Mouse (Mus musculus) c-Kit-positive CD71-positive TER-119-negative erythroid progenitor cells, embryonic 14.5 days (primary cell): ENCODE data around the gene Ufsp1.
"Not testable (repeated sequence)": the region's sequence is repeated elsewhere in the genome, so short reads cannot be mapped to it uniquely, and the experiment has no call there.

ENCODE experiments used
- DNase-seq: peaks from one replicate; pipeline ENCODE4 v3.0.0-alpha.2; 2013; ENCODE audit warnings: low read depth

The Ufsp1 gene

DNA sequence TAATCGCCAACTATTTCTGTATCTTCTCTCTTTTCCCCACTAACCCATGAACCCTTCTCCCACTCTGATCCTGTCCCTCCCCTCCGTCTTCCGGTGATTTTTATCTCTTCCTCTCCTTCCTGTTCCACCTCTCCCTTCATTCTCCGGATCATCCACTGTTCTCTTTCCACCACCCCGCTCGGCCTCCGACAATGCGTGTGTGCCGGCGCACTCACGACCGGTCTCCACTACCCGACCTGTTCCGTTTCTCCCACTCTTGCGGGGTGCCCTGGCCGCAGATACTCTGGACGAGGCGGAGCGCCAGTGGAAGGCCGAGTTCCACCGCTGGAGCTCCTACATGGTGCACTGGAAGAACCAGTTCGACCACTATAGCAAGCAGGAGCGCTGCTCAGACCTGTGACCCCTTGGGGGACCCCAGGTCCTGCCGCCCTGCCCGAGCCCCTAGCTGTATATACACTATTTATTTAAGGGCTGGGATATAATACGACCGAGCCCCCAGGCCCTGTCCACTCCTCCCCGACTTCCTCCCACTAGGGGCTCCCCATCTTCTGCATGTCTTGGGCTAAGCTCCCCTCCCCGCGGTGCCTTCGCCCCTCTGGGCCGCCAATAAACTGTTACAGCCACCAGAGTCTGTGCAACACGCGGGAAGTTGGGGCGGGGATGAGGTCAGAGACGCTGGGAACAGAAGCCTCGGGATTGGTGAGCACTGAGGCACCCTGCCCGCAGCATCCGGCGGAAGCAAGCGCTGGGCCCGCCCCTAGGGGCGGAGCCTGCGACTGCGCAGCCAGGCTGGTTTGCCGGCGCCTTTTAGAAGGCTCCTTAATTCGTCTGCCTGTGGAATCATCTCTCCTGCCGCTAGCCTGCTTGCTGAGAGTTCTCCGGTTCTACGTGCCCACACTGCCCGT lies at the start of gene Ufsp1:
Gene Ufsp1, plus strand, starts transcription at position 791 of the 905 bp plus-strand sequence.
- peak; percentile 89 for DNase-seq

DNA sequence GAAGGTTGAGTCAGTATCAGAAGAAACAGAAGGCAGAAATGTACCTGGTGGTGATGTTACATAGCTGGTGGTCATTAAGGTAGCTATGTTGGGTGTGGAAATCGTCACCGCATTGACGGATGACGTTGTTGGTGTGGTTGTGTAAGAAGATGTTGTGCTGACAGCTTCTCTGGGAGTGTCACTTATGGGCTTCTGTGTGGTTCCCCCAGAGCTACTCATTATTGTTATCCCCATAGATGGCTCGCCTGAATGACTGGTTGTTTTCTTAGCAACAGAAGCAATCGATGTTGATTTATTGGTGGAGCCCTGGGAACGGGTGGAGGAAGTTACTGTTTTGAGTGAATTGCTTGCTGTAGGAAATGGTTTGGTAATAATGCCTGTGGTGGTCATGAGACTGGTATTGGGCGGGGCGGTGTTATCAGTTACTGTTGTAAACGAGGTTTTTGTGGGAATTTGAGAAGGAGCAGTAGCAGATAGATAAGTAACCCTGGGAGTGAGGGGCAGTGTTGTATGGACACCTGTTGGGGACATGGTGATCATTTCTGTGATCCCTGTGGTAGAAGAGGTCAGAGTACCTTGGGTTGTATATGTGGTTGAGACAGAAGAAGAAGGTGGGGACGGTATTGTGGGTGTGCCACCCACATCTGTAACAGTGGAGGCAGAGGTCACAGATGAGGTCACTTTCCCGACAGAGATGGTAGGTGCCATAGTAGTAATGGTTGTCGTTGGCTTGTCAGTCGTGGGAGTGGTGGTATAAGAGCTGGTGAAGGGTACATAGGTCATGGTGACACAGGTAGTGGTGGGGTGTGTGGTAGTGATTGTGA lies 30.3 kb upstream of the Ufsp1 start:
- DNase-seq = no peak

DNA sequence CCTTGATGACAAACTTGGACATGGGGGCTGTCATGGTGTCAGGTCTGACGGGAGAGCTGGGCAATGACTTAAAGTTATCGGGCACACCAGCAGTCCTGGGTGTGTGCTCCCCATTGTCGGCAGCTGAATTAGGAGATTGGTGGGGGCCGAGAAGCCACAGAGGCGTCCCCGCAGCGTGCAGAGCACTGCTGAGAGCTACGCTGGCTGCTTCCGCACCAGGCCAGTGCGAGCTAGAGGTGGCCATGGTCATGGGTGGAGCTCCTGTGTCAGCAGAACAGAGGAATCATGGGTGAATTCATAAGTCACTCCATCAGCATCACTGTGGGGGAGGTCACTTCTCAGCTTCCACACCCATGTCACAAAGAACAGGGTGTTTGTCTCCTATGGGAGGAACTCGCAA lies 29.6 kb upstream of the Ufsp1 start:
- DNase-seq = no peak

DNA sequence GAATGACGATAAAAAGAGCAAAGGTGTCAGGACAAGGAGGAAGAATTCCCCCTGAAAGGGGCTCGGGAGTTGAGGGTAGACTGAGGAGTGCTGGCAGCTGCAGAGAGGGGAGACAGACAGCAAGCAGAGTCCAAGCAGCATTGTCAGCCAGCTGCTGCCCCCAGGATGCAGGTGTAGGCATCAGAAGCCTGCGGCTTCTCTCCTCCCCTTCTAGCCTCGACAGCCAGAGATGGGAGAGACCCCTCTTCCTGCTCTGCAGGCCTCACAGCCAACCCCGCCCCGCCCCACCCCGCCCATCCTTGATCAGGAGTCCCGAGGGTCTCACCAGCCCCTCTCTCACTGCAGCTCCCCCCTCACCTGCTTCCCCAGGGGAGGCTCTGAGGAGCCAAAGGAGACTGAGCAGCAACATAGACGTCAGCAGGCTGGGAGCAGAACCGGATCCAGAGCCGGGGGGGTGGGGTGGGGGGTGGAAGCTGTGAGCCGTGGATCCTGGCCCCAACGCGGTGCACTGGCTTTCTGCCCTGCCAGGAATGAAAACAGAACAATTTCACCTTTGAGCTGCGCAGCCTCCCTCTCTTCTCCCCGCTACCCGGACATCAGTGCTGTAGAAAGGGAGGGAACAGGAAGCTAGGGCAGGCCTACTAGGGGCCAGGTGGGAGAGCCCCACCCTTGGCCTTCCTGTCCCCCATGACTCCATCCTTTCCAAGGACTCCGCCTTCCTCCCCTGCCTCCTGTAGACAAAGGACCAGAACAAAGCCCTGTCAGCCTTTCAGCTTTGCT lies 26.1 kb upstream of the Ufsp1 start:
- no peak for DNase-seq

DNA sequence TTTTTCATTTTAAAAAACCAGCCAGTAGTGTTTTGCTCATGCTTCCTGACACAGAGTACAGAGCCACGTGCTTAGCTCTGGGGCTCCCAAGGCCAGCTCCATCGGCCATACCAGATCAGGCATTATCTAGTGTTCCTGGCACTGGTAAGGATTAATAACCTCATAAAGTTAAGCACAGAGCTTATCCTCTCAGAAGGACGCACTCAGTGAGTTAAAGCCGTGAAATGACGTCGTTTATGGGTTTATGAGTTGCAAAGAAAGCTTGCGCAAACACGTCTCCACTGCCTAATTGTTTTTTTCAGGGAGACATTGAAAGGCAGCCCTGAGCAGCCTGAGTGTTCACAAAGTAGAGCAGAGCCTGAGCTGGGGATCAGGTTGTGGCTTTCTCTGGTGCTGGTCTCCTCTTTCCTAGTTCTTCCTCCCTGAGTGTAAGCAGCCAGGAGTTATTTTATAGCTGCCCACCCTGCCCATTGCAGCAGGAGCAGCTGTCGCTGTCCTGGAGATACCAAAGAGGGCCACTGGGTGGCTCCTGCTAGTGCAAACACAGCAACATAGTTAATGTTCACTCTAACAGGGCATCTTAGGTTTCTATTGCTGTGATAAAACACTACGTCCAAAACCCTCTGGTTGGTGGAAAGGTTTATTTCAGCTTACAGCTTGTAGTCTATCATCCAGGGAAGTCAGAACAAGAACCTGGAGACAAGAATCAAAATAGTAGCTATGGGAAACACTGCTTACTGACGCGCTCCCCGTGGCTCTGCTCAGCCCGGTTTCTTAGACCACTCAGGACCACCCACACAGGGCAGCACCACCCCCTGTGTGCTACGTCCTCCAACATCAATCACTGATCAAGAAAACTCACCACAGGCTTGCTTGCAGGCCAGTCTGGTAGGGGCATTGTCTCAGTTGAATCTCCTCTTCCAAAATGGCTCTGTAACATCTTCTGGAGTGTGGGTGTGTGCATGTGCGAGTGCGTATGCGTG lies 16.8 kb upstream of the Ufsp1 start:
- no peak for DNase-seq

DNA sequence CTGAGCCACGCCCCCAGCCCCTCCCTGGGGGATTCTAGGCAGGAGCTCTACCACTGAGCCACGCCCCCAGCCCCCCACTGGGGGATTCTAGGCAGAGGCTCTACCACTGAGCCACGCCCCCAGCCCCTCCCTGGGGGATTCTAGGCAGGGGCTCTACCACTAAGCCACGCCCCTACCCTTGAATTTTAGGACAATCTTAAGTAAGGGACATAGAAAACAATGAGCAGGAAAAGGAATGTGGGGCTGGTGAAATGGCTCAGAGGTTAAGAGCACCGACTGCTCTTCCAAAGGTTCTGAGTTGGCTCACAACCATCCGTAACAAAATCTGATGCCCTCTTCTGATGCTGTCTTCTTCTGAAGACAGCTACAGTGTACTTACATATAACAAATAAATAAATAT lies 10.0 kb upstream of the Ufsp1 start:
- DNase-seq = not testable (repeated sequence)

DNA sequence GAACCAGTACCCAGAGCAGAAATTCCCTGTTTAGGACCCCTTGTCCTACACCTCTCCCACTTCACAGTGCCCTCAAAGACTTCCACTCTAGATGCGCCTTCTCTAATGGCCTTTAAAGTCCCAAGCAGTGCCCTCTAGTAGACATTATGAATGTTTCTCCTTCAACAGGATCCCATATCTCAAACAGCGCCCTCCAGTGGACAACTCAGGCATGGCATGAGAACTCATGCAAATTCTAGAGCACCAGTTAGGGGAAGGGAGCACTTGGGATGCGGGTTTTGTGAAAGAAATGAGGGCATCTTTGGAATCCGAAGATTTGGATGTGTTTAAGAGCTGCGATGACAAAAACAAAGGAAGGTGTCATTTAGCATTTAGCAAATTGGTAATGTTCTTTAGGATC lies 9.4 kb upstream of the Ufsp1 start:
- peak; percentile 78 for DNase-seq

DNA sequence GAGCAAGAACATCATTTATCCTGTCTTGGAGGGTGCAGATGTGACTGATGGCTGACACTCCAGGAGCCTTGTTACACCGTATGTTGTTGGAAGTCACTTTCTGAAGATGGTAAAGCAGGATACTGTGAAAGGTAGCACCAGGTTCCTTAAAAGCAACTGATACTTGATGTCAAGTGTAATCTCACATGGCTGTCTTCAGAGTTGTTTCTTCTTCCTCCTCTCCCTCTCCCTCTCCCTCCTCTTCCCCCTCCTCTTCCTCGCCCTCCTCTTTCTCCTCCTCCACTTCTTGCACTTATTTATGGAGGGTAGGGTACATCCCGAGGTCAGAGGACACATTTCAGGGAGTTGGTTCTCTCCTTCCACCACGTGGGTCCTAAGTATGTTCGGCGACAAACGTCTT lies 8.4 kb upstream of the Ufsp1 start:
- DNase-seq = no peak

DNA sequence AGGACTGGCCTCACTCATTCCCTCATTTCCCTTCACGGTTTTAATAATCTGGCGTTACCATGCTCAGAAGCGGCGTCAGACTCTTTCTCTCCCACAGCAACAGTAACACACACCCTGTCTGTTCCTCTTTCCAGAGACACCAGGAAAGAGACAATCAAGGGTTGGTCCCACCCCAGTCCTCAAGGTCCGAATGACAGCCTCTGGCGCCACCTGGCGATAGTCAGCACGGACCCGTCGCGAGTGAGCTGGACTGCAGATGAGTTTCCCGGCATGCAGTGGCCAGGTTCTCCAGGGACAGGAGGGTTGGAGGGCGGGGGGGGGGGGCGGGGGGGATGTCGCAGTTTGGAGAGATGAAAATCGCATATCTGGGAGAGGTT lies 7.8 kb upstream of the Ufsp1 start:
- DNase-seq = no peak

DNA sequence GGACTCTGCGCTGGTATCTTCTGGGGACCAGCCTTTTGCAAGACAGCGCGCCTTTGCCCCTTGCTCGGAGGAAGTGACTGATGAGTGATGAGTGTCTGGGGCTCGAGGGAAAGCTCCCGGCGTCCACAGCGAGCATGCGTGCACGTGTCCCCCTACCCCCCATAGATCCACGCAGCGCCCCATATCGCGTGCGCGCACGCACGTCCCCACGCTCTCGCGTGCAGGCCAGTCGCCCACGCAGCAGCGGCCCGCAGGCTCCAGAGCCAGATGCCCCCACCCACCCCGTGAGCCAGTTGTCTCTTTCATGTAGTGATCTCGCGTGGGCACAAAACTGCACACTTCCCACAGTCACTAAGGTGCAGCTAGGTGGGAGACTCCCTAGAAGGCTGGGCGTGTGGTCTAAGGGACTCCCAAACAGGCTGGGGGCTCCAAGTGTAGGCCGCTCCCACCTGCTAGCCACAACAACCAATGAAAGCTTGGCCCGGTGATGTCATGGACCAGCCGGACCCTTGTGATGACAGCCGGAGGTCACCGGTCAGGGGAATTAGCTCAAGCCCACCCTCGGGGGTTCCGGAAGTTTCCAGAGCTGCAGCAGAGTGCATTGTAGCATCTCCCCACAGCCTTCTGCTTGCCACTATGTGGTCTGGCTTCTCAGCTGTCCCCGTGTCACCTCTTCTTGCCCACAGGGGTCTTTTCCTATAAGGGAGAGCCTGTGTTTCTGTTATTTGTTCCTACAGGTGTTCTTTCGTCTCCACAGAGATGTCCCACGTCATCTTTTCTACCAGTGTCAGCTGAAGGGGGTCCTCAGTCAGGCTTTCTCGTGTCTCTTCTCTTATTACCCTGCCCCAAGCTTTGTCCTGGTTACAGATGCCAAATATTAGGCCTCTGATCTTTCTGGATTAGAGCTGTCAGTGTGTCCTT lies 7.1 kb upstream of the Ufsp1 start, which contains the start of gene Ache:
Gene Ache, plus strand, starts transcription at position 488 of the 921 bp plus-strand sequence.
- no peak for DNase-seq

DNA sequence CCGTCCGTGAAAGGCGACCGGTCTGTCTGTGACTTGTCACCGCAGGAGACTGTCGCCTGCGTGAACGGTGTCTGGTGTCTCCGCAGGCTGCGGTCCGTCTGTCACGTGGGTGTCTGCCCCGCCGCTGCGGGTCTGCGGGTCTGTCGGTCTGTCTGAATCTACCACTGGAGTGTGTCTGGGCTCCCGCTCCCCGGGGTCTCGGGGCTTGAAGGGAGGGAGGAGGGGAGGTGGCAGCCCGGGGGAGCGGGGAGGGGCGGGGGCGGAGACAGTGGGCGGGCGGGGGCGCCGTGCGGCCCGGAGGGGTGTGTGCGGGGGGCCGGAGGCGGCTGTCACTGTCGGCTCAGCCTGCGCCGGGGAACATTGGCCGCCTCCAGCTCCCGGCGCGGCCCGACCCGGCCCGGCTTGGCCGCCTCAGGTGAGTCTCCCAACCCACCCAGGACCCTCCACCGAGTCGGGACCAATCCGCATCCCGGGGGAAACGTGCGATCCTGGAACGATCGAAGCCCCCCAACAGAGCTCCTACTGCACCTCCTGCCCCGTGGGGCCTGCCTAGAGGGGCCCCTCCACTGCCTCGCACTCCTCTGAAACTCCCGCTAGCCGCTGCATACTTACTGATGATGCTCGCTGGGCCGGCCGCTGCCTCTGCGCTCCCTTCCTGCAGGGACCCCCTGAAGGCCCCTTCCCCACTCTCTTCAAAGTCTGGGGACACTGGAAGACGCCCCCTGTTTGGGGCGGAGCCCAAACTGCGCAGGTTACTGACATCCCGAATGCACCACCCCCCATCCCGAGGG lies 6.3 kb upstream of the Ufsp1 start:
- no peak for DNase-seq

DNA sequence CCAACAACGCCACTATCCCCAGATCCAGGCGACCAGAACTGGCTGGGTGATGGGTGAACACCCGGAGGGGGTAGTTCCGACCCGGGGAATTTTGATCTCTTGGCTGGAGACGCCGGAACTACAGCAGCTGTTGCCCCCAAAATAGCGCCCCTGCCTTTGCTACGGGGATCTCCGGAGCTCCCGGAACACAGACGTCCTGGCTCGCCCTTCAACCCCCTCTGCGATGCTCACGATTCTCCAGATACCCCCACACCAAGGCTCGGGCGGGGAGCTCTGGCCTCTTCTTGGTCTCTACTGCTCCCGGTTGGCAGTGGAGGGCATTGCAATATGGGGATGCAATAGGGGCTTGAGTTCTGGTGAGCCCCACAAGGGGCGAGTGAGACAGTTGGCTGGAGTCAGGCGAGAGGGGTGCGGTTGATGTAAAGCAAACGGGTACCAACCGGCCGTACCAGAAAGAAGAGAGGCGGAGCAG lies 5.4 kb upstream of the Ufsp1 start:
- DNase-seq = no peak

DNA sequence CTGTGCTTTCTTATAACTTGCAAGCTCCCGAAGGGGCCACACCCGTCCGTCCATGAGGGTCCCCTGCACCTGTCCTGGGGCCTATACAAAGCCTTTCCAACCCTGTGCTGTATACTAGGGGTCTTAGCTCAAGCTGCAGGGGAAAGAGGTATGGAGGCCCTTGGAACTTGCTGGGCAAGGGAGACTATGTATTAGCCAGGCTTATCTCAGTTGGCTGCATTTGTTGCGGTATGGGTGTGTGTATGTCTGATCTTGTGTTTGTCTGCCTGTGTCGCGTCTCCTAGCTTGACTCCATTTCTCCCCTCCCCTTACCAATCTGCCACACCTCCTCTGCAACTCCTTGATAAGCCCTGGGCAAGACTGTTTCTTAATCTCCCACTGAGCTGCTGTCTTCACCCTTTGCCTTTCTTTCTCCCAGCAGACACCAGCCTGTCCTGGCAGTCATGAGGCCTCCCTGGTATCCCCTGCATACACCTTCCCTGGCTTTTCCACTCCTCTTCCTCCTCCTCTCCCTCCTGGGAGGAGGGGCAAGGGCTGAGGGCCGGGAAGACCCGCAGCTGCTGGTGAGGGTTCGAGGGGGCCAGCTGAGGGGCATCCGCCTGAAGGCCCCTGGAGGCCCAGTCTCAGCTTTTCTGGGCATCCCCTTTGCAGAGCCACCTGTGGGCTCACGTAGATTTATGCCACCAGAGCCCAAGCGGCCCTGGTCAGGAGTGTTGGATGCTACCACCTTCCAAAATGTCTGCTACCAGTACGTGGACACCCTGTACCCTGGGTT lies 4.7 kb upstream of the Ufsp1 start:
- DNase-seq = peak; percentile 96

DNA sequence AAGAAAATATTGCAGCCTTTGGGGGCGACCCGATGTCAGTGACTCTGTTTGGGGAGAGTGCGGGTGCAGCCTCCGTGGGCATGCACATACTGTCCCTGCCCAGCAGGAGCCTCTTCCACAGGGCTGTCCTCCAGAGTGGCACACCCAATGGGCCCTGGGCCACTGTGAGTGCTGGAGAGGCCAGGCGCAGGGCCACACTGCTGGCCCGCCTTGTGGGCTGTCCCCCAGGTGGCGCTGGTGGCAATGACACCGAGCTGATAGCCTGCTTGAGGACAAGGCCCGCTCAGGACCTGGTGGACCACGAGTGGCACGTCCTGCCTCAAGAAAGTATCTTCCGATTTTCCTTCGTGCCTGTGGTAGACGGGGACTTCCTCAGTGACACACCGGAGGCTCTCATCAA lies 3.8 kb upstream of the Ufsp1 start:
- no peak for DNase-seq

DNA sequence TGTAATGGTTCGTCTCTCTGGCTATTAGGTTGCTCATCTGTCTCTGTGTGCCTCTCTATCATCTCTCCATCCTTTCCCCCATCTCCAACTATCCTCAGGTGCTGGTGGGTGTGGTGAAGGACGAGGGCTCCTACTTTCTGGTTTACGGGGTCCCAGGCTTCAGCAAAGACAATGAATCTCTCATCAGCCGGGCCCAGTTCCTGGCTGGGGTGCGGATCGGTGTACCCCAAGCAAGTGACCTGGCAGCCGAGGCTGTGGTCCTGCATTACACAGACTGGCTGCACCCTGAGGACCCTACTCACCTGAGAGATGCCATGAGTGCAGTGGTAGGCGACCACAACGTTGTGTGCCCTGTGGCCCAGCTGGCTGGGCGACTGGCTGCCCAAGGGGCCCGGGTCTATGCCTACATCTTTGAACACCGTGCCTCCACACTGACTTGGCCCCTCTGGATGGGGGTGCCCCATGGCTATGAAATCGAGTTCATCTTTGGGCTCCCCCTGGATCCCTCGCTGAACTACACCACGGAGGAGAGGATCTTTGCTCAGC lies 3.0 kb upstream of the Ufsp1 start:
- no peak for DNase-seq

DNA sequence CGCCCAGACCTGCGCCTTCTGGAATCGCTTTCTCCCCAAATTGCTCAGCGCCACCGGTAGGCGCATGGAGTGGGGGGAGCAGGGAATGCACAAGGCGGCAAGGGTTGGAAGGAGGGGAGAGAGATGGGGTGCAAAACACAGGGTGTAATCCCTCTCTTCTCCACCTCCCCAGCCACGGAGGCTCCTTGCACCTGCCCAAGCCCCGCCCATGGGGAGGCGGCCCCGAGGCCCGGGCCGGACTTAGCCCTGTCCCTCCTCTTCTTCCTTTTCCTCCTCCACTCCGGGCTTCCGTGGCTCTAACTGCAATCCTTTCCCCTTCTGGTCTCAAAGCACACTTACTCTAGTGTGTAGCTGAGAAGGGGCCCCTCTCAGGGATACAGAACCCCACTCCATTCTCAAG lies 1.1 kb upstream of the Ufsp1 start:
- DNase-seq = no peak

DNA sequence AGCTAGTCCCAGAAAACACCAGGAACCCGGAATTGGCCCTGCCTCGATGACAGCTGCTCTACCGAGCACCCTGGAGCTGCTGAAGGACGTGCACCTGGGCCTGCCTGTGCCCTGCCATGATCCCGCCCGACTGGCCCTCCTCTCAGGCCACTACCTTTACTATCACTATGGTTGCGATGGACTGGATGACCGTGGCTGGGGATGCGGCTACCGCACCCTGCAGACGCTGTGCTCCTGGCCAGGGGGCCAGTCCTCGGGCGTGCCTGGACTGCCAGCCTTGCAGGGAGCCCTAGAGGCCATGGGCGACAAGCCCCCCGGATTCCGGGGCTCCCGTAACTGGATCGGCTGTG lies 290 bp downstream of the Ufsp1 start:
- no peak for DNase-seq

DNA sequence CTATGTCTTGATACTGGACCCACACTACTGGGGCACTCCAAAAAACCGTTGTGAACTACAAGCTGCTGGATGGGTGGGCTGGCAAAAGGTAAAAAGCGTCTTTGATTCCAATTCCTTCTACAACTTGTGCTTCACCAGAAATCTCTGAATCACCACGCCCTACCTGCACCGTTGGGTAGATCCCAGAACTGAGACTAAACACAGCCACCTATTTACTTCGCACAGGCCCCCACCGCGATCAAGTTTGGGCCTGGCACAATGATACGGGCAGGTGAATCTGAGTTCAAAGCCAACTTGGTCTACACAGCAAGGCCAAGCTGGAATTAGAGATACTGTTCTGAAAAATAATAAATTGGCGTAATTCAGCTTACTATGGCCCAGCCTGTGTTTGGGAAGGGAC lies 867 bp downstream of the Ufsp1 start:
- DNase-seq = no peak
